Mouse (Mus musculus): ENCODE measurements around the gene Dock1. TPM values are rescaled to one million over a fixed set of nuclear protein-coding genes. Genes with fewer than 3 reads are reported as not detected.

The Dock1 gene
- polyA plus RNA-seq, 1 experiment from 2014 or later, result 21.9 TPM

GRCm38 (mm10) chr7:135150926-135151325 lies 480.5 kb downstream of the Dock1 start:
- Histone ChIP-seq H3K4me3 (ENCODE audit: low read length) (no peak overlapping the region), H3K9ac (ENCODE audit: low read depth, low read length) (no peak overlapping the region), H3K27me3 (replicated peaks; ENCODE audit: control insufficient read depth, insufficient read depth, low read length) (no peaks in the 10 kb centered on the region), H3K36me3 (ENCODE audit: control insufficient read depth, insufficient read depth, low read length) (peaks cover 5% of the 10 kb centered on the region; the same call in 1 of the 2 replicates), H3K4me2 (ENCODE audit: low read depth, low read length) (no peak overlapping the region), H3K9me3 (ENCODE audit: control insufficient read depth, low read length) (no peaks in the 10 kb centered on the region), H3K4me1 (ENCODE audit: control insufficient read depth, insufficient read depth, low read length) (no peaks in the 10 kb centered on the region), H3K27ac (ENCODE audit: low read length) (no peak overlapping the region)
- WGBS, result 87% methylated on average over 2 of the region's 2 CpGs
- ATAC-seq, result no peak

GRCm38 (mm10) chr7:135157571-135157970 lies 487.1 kb downstream of the Dock1 start:
- Histone ChIP-seq H3K9ac (ENCODE audit: low read depth, low read length) (no peak overlapping the region), H3K9me3 (ENCODE audit: control insufficient read depth, low read length) (no peaks in the 10 kb centered on the region), H3K27ac (ENCODE audit: low read length) (no peak overlapping the region), H3K4me1 (ENCODE audit: control insufficient read depth, insufficient read depth, low read length) (no peaks in the 10 kb centered on the region), H3K27me3 (replicated peaks; ENCODE audit: control insufficient read depth, insufficient read depth, low read length) (no peaks in the 10 kb centered on the region), H3K4me3 (ENCODE audit: low read length) (no peak overlapping the region), H3K4me2 (ENCODE audit: low read depth, low read length) (no peak overlapping the region), H3K36me3 (ENCODE audit: control insufficient read depth, insufficient read depth, low read length) (no peaks in the 10 kb centered on the region)
- WGBS, result 89% methylated on average over 5 of the region's 5 CpGs
- no peak for ATAC-seq

- WGBS, result 91% methylated on average over 10 of the region's 10 CpGs
- no peak overlapping the region for H3K9ac ChIP-seq (ENCODE audit: low read depth, low read length)
These were observed 487.9 kb downstream of the Dock1 start for GRCm38 (mm10) chr7:135158381-135158780.

GRCm38 (mm10) chr7:135159606-135160005 lies 489.2 kb downstream of the Dock1 start:
- no peak for ATAC-seq
- Histone ChIP-seq H3K4me3 (ENCODE audit: low read length) (no peak overlapping the region), H3K9me3 (ENCODE audit: control insufficient read depth, low read length) (no peaks in the 10 kb centered on the region), H3K27ac (ENCODE audit: low read length) (no peak overlapping the region), H3K27me3 (replicated peaks; ENCODE audit: control insufficient read depth, insufficient read depth, low read length) (no peaks in the 10 kb centered on the region), H3K36me3 (ENCODE audit: control insufficient read depth, insufficient read depth, low read length) (no peaks in the 10 kb centered on the region), H3K9ac (ENCODE audit: low read depth, low read length) (no peak overlapping the region), H3K4me1 (ENCODE audit: control insufficient read depth, insufficient read depth, low read length) (no peaks in the 10 kb centered on the region), H3K4me2 (ENCODE audit: low read depth, low read length) (no peak overlapping the region)
- WGBS, result 71% methylated on average over 4 of the region's 4 CpGs

More at GRCm38 (mm10) chr7:135158381-135158780, 487.9 kb downstream of the Dock1 start:
- no peak overlapping the region for H3K4me2 ChIP-seq (ENCODE audit: low read depth, low read length)
- no peaks in the 10 kb centered on the region for H3K27me3 ChIP-seq (replicated peaks; ENCODE audit: control insufficient read depth, insufficient read depth, low read length)
- no peak overlapping the region for H3K4me3 ChIP-seq (ENCODE audit: low read length)
- H3K4me1 ChIP-seq (ENCODE audit: control insufficient read depth, insufficient read depth, low read length), result no peaks in the 10 kb centered on the region
- ATAC-seq, result no peak
- no peaks in the 10 kb centered on the region for H3K9me3 ChIP-seq (ENCODE audit: control insufficient read depth, low read length)
- H3K36me3 ChIP-seq (ENCODE audit: control insufficient read depth, insufficient read depth, low read length), result no peaks in the 10 kb centered on the region
- no peak overlapping the region for H3K27ac ChIP-seq (ENCODE audit: low read length)

GRCm38 (mm10) chr7:135165155-135165554 lies 494.7 kb downstream of the Dock1 start:
- Histone ChIP-seq H3K9me3 (ENCODE audit: control insufficient read depth, low read length) (no peaks in the 10 kb centered on the region), H3K4me3 (ENCODE audit: low read length) (no peak overlapping the region), H3K9ac (ENCODE audit: low read depth, low read length) (no peak overlapping the region), H3K27ac (ENCODE audit: low read length) (no peak overlapping the region), H3K4me1 (ENCODE audit: control insufficient read depth, insufficient read depth, low read length) (no peaks in the 10 kb centered on the region), H3K4me2 (ENCODE audit: low read depth, low read length) (no peak overlapping the region), H3K36me3 (ENCODE audit: control insufficient read depth, insufficient read depth, low read length) (0 out of 2 replicates have a peak, but pooled peaks cover 10% of the 10 kb centered on the region), H3K27me3 (replicated peaks; ENCODE audit: control insufficient read depth, insufficient read depth, low read length) (no peaks in the 10 kb centered on the region)
- no peak for ATAC-seq
- WGBS, result 42% methylated on average over 3 of the region's 3 CpGs

GRCm38 (mm10) chr7:135169936-135170335 lies 499.5 kb downstream of the Dock1 start:
- Histone ChIP-seq H3K4me1 (ENCODE audit: control insufficient read depth, insufficient read depth, low read length) (no peaks in the 10 kb centered on the region), H3K36me3 (ENCODE audit: control insufficient read depth, insufficient read depth, low read length) (0 out of 2 replicates have a peak, but pooled peaks cover 10% of the 10 kb centered on the region), H3K27me3 (replicated peaks; ENCODE audit: control insufficient read depth, insufficient read depth, low read length) (no peaks in the 10 kb centered on the region), H3K27ac (ENCODE audit: low read length) (no peak overlapping the region), H3K4me2 (ENCODE audit: low read depth, low read length) (no peak overlapping the region), H3K4me3 (ENCODE audit: low read length) (no peak overlapping the region), H3K9ac (ENCODE audit: low read depth, low read length) (no peak overlapping the region), H3K9me3 (ENCODE audit: control insufficient read depth, low read length) (no peaks in the 10 kb centered on the region)
- 74% methylated on average over 4 of the region's 4 CpGs for WGBS
- ATAC-seq, result no peak

GRCm38 (mm10) chr7:135172219-135172618 lies 501.8 kb downstream of the Dock1 start:
- Histone ChIP-seq H3K36me3 (ENCODE audit: control insufficient read depth, insufficient read depth, low read length) (0 out of 2 replicates have a peak, but pooled peaks cover 7% of the 10 kb centered on the region), H3K9ac (ENCODE audit: low read depth, low read length) (no peak overlapping the region), H3K9me3 (ENCODE audit: control insufficient read depth, low read length) (no peaks in the 10 kb centered on the region), H3K27me3 (replicated peaks; ENCODE audit: control insufficient read depth, insufficient read depth, low read length) (no peaks in the 10 kb centered on the region), H3K4me3 (ENCODE audit: low read length) (no peak overlapping the region), H3K4me2 (ENCODE audit: low read depth, low read length) (no peak overlapping the region), H3K27ac (ENCODE audit: low read length) (no peak overlapping the region), H3K4me1 (ENCODE audit: control insufficient read depth, insufficient read depth, low read length) (no peaks in the 10 kb centered on the region)
- no peak for ATAC-seq
- 63% methylated on average over 9 of the region's 9 CpGs for whole genome bisulfite sequencing

GRCm38 (mm10) chr7:135194190-135194589 lies 523.7 kb downstream of the Dock1 start:
- Histone ChIP-seq H3K27me3 (replicated peaks; ENCODE audit: control insufficient read depth, insufficient read depth, low read length) (no peaks in the 10 kb centered on the region), H3K9ac (ENCODE audit: low read depth, low read length) (no peak overlapping the region), H3K36me3 (ENCODE audit: control insufficient read depth, insufficient read depth, low read length) (no peaks in the 10 kb centered on the region), H3K27ac (ENCODE audit: low read length) (no peak overlapping the region), H3K4me2 (ENCODE audit: low read depth, low read length) (no peak overlapping the region), H3K4me3 (ENCODE audit: low read length) (no peak overlapping the region), H3K9me3 (ENCODE audit: control insufficient read depth, low read length) (no peaks in the 10 kb centered on the region), H3K4me1 (ENCODE audit: control insufficient read depth, insufficient read depth, low read length) (no peaks in the 10 kb centered on the region)
- WGBS, result 89% methylated on average over 3 of the region's 3 CpGs
- ATAC-seq, result no peak

- 95% methylated on average over 2 of the region's 2 CpGs for WGBS
These were observed 525.2 kb downstream of the Dock1 start for GRCm38 (mm10) chr7:135195631-135196030.

GRCm38 (mm10) chr7:135196828-135197227 lies 526.4 kb downstream of the Dock1 start:
- Histone ChIP-seq H3K4me2 (ENCODE audit: low read depth, low read length) (no peak overlapping the region), H3K27ac (ENCODE audit: low read length) (no peak overlapping the region), H3K9me3 (ENCODE audit: control insufficient read depth, low read length) (no peaks in the 10 kb centered on the region), H3K36me3 (ENCODE audit: control insufficient read depth, insufficient read depth, low read length) (no peaks in the 10 kb centered on the region), H3K27me3 (replicated peaks; ENCODE audit: control insufficient read depth, insufficient read depth, low read length) (no peaks in the 10 kb centered on the region), H3K4me1 (ENCODE audit: control insufficient read depth, insufficient read depth, low read length) (no peaks in the 10 kb centered on the region), H3K9ac (ENCODE audit: low read depth, low read length) (no peak overlapping the region), H3K4me3 (ENCODE audit: low read length) (no peak overlapping the region)
- 87% methylated on average over 10 of the region's 10 CpGs for WGBS
- no peak for ATAC-seq

More at GRCm38 (mm10) chr7:135195631-135196030, 525.2 kb downstream of the Dock1 start:
- Histone ChIP-seq H3K4me1 (ENCODE audit: control insufficient read depth, insufficient read depth, low read length) (no peaks in the 10 kb centered on the region), H3K27ac (ENCODE audit: low read length) (no peak overlapping the region), H3K9ac (ENCODE audit: low read depth, low read length) (no peak overlapping the region), H3K27me3 (replicated peaks; ENCODE audit: control insufficient read depth, insufficient read depth, low read length) (no peaks in the 10 kb centered on the region), H3K4me2 (ENCODE audit: low read depth, low read length) (no peak overlapping the region), H3K9me3 (ENCODE audit: control insufficient read depth, low read length) (no peaks in the 10 kb centered on the region), H3K4me3 (ENCODE audit: low read length) (no peak overlapping the region), H3K36me3 (ENCODE audit: control insufficient read depth, insufficient read depth, low read length) (no peaks in the 10 kb centered on the region)
- ATAC-seq, result no peak

Measured in intestine, embryonic 16.5 days (tissue).